Mouse (Mus musculus): Measurements from ENCODE around the gene B3glct. TPM values are rescaled to one million over a fixed set of nuclear protein-coding genes. Genes with fewer than 3 reads are reported as not detected.

Gene B3glct
- polyA plus RNA-seq, 1 experiment: 28.9 TPM

DNA sequence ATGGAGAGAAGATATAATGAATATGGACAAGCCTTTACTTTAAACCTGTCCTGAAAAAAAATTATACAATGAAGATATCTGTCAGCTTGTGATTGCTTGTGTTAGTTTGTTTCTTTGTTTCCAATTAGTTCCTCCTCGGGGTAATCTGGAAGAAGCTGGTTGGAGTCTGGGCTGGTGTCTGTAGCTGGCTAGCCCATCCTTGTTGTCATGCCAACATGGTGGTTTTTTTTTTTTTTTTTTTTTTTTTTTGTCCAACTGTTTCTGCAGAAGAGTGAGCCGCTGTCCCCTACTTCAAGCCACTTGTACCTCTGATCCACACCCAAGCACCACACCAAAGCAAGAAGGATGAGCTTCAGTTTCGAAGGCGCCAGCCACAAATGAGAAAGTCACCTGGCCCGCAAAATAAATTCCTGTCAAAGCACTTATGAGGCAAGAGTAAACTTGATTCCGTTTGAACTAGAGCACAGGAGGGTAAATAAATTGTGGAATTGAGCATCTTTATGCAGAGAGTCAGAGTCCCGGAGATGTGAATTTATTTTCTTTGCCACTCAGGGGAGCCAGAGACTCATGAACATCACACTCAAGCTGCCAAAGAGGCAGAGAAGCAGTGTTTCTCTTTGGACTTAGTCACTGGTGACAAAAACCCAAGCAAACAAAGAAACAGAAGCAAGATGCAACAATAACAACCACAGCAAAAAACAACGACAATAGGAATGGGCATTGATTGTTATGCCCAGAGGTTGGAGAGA lies 30.5 kb upstream of the B3glct start:
- Histone ChIP-seq H3K27ac (ENCODE audit: insufficient read depth, low read length) (no peak overlapping the region), H3K4me3 (ENCODE audit: insufficient read depth, low read length) (no peak overlapping the region), H3K4me1 (ENCODE audit: control insufficient read depth, insufficient read depth, low read length) (no peaks in the 10 kb centered on the region)
- TF ChIP-seq CTCF (IDR thresholded peaks at IDR 0.05; ENCODE audit: borderline replicate concordance, insufficient read depth, low read length) (no peak), POLR2A (IDR thresholded peaks at IDR 0.05; ENCODE audit: low read depth, low read length) (no peak)

DNA sequence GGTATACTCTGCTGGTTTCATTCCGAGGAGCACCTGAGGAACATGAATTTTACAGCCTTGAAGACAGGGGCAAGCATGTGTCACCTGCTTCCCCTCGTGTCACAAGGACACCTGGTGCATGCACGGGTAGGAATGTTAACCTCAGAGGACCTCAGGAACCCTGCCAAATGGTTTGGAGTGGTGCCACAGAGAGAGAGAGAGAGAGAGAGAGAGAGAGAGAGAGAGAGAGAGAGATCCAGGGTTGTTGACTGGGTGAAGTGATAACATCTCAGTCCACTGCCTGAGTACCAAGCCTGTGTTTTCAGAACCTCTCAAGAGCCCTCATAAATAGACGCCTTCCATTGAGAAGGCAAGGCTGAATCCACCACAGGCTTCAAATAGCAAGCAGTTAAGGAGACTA lies 29.8 kb upstream of the B3glct start:
- H3K4me3 ChIP-seq (ENCODE audit: insufficient read depth, low read length): no peak overlapping the region
- TF ChIP-seq POLR2A (IDR thresholded peaks at IDR 0.05; ENCODE audit: low read depth, low read length): no peak
- no peak overlapping the region for H3K27ac ChIP-seq (ENCODE audit: insufficient read depth, low read length)
- H3K4me1 ChIP-seq (ENCODE audit: control insufficient read depth, insufficient read depth, low read length): no peaks in the 10 kb centered on the region

DNA sequence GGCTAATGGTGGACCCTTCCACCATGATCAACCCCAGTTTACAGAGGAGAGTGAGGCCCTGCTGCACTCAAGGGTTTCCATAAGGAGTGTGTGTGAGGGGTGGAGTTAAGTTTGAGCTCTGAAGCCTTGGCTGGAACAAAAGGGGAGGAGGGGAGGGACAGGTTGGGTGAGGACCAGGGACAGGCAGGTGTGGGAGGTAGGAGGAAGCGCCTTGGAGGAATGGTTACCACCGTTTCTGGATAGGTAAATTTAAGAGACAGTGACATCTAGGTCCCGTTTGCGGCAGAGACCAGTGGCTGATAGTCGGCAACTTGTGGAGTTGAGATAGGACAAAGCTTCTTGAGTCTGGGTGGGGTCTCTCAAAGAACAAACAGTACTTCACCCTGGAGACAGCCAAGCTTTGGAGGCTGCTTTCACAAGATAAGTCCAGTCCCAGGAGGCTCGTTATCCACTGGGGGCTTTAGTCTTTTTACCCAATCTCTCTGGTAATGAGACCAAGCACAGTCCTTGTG lies 29.1 kb upstream of the B3glct start:
- H3K27ac ChIP-seq (ENCODE audit: insufficient read depth, low read length): no peak overlapping the region
- TF ChIP-seq POLR2A (IDR thresholded peaks at IDR 0.05; ENCODE audit: low read depth, low read length): no peak
- no peak for TF ChIP-seq CTCF (IDR thresholded peaks at IDR 0.05; ENCODE audit: borderline replicate concordance, insufficient read depth, low read length)
- no peak overlapping the region for H3K4me3 ChIP-seq (ENCODE audit: insufficient read depth, low read length)
- no peaks in the 10 kb centered on the region for H3K4me1 ChIP-seq (ENCODE audit: control insufficient read depth, insufficient read depth, low read length)

DNA sequence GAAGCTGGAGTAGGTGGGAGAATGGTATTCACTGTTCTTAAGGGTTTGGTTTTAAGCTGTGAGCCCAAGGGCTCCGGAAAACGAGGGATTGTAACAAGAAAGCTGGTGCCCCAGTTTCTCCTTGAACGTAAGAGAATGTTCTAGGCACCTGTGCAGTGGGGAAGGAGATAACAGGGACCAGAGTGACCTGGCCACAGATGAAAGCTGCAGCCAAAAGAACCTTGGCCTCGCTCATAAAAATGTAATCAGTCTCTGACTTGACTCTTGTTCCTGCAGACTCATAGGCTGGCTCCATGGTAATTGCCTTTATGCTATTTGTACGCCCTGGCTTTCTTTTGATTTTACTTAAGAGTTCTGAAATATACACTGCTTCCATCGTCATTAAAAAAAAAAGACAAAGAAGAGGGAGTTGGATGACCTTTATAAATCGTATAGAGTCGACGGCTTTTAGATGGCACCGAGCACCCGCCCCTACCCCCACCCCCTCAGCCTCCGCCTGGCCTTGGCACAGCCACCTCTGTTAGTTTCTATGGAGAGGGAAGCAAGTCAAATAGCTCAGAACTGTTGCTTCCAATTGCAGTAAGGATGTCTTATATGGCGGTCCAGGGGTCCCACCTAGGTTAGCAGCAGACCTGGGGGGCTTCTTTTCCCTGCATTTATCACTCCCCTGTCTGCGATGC lies 28.4 kb upstream of the B3glct start:
- Histone ChIP-seq H3K27ac (ENCODE audit: insufficient read depth, low read length) (no peak overlapping the region), H3K4me1 (ENCODE audit: control insufficient read depth, insufficient read depth, low read length) (no peaks in the 10 kb centered on the region), H3K4me3 (ENCODE audit: insufficient read depth, low read length) (no peak overlapping the region)
- TF ChIP-seq CTCF (IDR thresholded peaks at IDR 0.05; ENCODE audit: borderline replicate concordance, insufficient read depth, low read length): no peak
- no peak for TF ChIP-seq POLR2A (IDR thresholded peaks at IDR 0.05; ENCODE audit: low read depth, low read length)

DNA sequence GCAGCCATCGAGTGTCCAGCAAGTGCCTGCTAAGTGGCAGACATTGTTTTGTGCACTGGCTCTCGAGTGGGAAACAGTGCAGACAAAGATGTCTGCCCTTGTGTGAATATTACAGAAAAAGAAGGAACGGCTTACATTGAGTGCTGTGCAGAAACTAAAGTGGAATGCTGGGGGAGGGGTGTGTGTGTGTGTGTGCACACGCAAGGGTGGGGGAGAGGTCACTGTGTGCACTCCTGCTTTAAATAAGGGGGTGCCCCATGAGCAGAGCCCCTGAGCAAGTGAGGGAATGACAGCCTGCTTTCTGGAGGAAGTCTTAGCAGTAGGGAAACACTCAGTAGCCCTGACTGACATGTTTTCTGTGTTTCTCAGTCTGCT lies 27.9 kb upstream of the B3glct start:
- TF ChIP-seq CTCF (IDR thresholded peaks at IDR 0.05; ENCODE audit: borderline replicate concordance, insufficient read depth, low read length) (no peak), POLR2A (IDR thresholded peaks at IDR 0.05; ENCODE audit: low read depth, low read length) (no peak)
- Histone ChIP-seq H3K27ac (ENCODE audit: insufficient read depth, low read length) (no peak overlapping the region), H3K4me1 (ENCODE audit: control insufficient read depth, insufficient read depth, low read length) (no peaks in the 10 kb centered on the region), H3K4me3 (ENCODE audit: insufficient read depth, low read length) (no peak overlapping the region)

DNA sequence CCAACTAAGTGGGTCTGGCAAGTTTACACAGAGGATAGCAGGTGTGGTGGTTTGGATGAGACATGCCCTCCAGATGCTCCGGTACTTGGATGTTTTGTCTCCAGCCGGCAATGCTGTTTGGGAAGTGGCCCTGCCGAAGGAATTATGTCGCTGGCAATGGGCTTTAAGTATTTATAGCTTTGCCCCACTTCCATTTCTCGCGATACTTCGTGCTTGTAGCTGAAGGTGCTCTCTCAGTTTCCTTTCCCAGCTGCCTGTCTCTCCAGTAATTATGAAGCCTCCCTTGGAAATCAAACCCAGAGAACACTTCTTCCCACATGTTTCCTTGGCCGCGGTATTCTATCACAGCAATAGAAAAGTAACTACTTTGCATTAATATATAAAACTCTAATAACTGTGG lies 22.4 kb upstream of the B3glct start:
- H3K4me3 ChIP-seq (ENCODE audit: insufficient read depth, low read length): no peak overlapping the region
- no peak for TF ChIP-seq CTCF (IDR thresholded peaks at IDR 0.05; ENCODE audit: borderline replicate concordance, insufficient read depth, low read length)
- no peak for TF ChIP-seq POLR2A (IDR thresholded peaks at IDR 0.05; ENCODE audit: low read depth, low read length)
- no peaks in the 10 kb centered on the region for H3K4me1 ChIP-seq (ENCODE audit: control insufficient read depth, insufficient read depth, low read length)
- no peak overlapping the region for H3K27ac ChIP-seq (ENCODE audit: insufficient read depth, low read length)

DNA sequence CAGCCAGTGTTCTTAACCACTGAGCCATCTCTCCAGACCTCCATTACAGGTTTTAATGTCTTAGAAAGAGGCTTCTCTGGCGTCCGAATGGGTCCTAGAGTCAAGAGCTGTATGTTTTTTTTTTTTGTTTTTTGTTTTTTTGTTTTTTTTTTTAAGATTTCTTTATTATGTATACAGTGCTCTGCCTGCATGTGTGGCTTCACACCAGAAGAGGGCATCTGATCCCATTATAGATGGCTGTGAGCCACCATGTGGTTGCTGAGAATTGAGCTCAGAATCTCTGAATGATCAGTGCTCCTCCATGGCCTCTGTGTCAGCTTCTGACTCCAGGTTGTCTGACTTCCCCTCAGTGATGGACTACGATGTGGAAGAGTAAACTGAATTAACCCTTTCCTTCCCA lies 20.0 kb upstream of the B3glct start:
- H3K4me3 ChIP-seq (ENCODE audit: insufficient read depth, low read length): no peak overlapping the region
- H3K27ac ChIP-seq (ENCODE audit: insufficient read depth, low read length): no peak overlapping the region
- H3K4me1 ChIP-seq (ENCODE audit: control insufficient read depth, insufficient read depth, low read length): no peaks in the 10 kb centered on the region
- TF ChIP-seq POLR2A (IDR thresholded peaks at IDR 0.05; ENCODE audit: low read depth, low read length) (no peak), CTCF (IDR thresholded peaks at IDR 0.05; ENCODE audit: borderline replicate concordance, insufficient read depth, low read length) (no peak)

DNA sequence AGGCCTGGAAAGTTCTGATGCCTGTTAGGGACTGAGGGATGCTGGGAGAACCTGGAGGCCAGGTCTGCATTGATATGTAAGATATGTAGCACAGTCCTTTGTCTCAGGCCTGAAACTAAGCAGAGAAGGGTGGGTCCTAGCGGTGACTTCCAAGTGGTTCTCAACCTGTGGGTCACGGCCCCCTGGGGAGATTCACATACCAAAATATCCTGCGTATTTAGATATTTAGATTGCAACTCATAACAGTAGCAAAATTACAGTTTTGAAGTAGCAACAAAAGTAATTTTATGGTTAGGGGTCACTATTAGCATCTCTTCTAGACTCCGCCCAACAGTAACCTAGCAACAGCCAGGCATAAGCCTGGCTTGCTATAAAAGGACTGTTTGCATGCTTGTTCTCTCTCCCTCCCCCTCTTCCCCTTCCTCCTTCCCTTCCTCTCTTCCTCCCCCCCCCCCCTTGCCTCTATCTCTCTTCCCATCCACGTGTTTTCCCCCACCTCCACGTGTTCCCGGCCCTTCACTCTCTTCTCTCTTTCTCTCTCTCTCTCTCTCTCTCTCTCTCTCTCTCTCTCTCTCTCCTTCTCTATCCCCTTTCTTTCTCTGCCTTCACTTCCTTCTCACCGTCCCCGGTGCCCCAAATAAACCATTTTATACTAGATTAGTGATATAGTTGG lies 19.2 kb upstream of the B3glct start:
- Histone ChIP-seq H3K4me1 (ENCODE audit: control insufficient read depth, insufficient read depth, low read length) (no peaks in the 10 kb centered on the region), H3K27ac (ENCODE audit: insufficient read depth, low read length) (no peak overlapping the region), H3K4me3 (ENCODE audit: insufficient read depth, low read length) (no peak overlapping the region)
- no peak for TF ChIP-seq POLR2A (IDR thresholded peaks at IDR 0.05; ENCODE audit: low read depth, low read length)
- TF ChIP-seq CTCF (IDR thresholded peaks at IDR 0.05; ENCODE audit: borderline replicate concordance, insufficient read depth, low read length): no peak

DNA sequence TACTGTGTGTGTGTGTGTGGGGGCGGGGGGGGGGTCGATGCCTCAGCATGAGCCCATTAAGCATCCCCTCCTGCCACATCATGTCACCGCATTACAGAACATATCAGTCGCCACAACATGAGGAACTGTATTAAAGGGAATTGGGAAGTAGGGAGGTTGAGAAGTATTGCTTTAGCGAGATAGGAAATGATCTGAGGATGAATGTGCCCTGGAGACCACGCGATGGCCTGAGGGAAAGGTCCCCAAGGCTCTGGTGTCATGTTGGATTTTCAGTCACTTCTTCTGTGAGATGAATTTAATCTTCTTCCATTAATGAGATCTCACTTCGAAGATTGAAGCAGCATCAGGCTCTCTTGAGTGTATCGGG lies 18.6 kb upstream of the B3glct start:
- TF ChIP-seq POLR2A (IDR thresholded peaks at IDR 0.05; ENCODE audit: low read depth, low read length) (no peak), CTCF (IDR thresholded peaks at IDR 0.05; ENCODE audit: borderline replicate concordance, insufficient read depth, low read length) (no peak)
- Histone ChIP-seq H3K4me3 (ENCODE audit: insufficient read depth, low read length) (no peak overlapping the region), H3K4me1 (ENCODE audit: control insufficient read depth, insufficient read depth, low read length) (no peaks in the 10 kb centered on the region), H3K27ac (ENCODE audit: insufficient read depth, low read length) (no peak overlapping the region)

DNA sequence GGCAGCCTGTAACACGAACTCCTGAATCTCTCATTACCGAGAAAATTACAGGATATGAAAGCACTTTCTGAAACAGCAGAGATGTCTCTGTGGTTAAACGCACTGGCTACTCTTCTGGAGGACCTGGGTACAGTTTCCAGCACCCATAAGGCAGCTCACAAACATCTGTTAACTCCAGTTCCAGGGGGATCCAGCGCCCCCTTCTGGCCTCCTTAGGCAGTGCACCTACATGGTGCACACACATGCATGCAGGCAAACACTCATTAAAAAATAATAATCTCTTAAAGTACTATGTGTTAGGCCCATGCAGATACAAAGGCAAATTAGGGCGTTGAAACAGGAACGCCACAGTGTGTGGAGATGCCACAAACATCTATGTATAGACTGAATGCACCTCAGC lies 16.6 kb upstream of the B3glct start:
- Histone ChIP-seq H3K4me1 (ENCODE audit: control insufficient read depth, insufficient read depth, low read length) (no peaks in the 10 kb centered on the region), H3K27ac (ENCODE audit: insufficient read depth, low read length) (no peak overlapping the region)
- TF ChIP-seq POLR2A (IDR thresholded peaks at IDR 0.05; ENCODE audit: low read depth, low read length): no peak
- no peak for TF ChIP-seq CTCF (IDR thresholded peaks at IDR 0.05; ENCODE audit: borderline replicate concordance, insufficient read depth, low read length)

More for the DNA sequence above, 16.6 kb upstream of the B3glct start:
- H3K4me3 ChIP-seq (ENCODE audit: insufficient read depth, low read length): no peak overlapping the region
